Mouse (Mus musculus): ENCODE measurements around the gene Hoxd9. TPM values are rescaled to one million over a fixed set of nuclear protein-coding genes. Genes with fewer than 3 reads are reported as not detected.

Hoxd9 gene
- polyA plus RNA-seq, 1 experiment: 0.75 TPM

GRCm38 (mm10) chr2:74749337-74750121, 52.0 kb downstream of the Hoxd9 start:
- no peak overlapping the region for H3K27ac ChIP-seq (ENCODE audit: insufficient read depth, low read length)
- peaks cover 41% of the 10 kb centered on the region for H3K27me3 ChIP-seq (ENCODE audit: control insufficient read depth, insufficient read depth, low read length, poor library complexity, severe bottlenecking)
- H3K4me1 ChIP-seq (ENCODE audit: control insufficient read depth, insufficient read depth, low read length): no peaks in the 10 kb centered on the region
- no peaks in the 10 kb centered on the region for H3K36me3 ChIP-seq (ENCODE audit: control insufficient read depth, insufficient read depth, low read length, poor library complexity, severe bottlenecking)
- no peaks in the 10 kb centered on the region for H3K9me3 ChIP-seq (replicated peaks; ENCODE audit: control insufficient read depth, insufficient read depth, low read length, poor library complexity, severe bottlenecking)
- peak overlapping the region; percentile 19 for H3K4me3 ChIP-seq (ENCODE audit: low read depth, low read length)
- TF ChIP-seq CTCF (IDR thresholded peaks at IDR 0.05; ENCODE audit: low read depth, low read length) (no peak), POLR2A (IDR thresholded peaks at IDR 0.05; ENCODE audit: insufficient read depth, low read length) (no peak), EP300 (IDR thresholded peaks at IDR 0.05; ENCODE audit: insufficient read depth, low read depth, low read length) (no peak)
- no peak overlapping the region for H3K9ac ChIP-seq (ENCODE audit: low read depth, poor library complexity, severe bottlenecking)

Other genes with a start within 250 kb of the Hoxd9 start
- 38.9 and 41.4 TPM in 2 replicates for gene Lnpk, start 118.3 kb upstream of the Hoxd9 start, polyA plus RNA-seq (2011; ENCODE audit: insufficient read depth, insufficient read length, low read depth, missing spikeins)
- gene Evx2, start 38.2 kb upstream of the Hoxd9 start, polyA plus RNA-seq (2011; ENCODE audit: insufficient read depth, insufficient read length, low read depth, missing spikeins): not detected in 2 replicates
- not detected in 2 replicates for gene Hoxd13, start 29.4 kb upstream of the Hoxd9 start, polyA plus RNA-seq (2011; ENCODE audit: insufficient read depth, insufficient read length, low read depth, missing spikeins)
- not detected in 2 replicates for gene Hoxd12, start 22.7 kb upstream of the Hoxd9 start, polyA plus RNA-seq (2011; ENCODE audit: insufficient read depth, insufficient read length, low read depth, missing spikeins)
- gene Hoxd11, start 18.2 kb upstream of the Hoxd9 start, polyA plus RNA-seq (2011; ENCODE audit: insufficient read depth, insufficient read length, low read depth, missing spikeins): not detected in 2 replicates
- not detected in 2 replicates for gene Hoxd10, start 5.8 kb upstream of the Hoxd9 start, polyA plus RNA-seq (2011; ENCODE audit: insufficient read depth, insufficient read length, low read depth, missing spikeins)
- 0.76 and 2.1 TPM in 2 replicates for gene Hoxd8, start 6.9 kb downstream of the Hoxd9 start, polyA plus RNA-seq (2011; ENCODE audit: insufficient read depth, insufficient read length, low read depth, missing spikeins)
- gene Hoxd3, start 14.2 kb downstream of the Hoxd9 start, polyA plus RNA-seq (2011; ENCODE audit: insufficient read depth, insufficient read length, low read depth, missing spikeins): not detected in 2 replicates
- gene Hoxd4, start 14.2 kb downstream of the Hoxd9 start, polyA plus RNA-seq (2011; ENCODE audit: insufficient read depth, insufficient read length, low read depth, missing spikeins): 0.40 TPM in 1 of 2 replicates, not detected in the other
- gene Gm28230, start 29.0 kb downstream of the Hoxd9 start, polyA plus RNA-seq (2011; ENCODE audit: insufficient read depth, insufficient read length, low read depth, missing spikeins): not detected in 2 replicates
- not detected in 2 replicates for gene Hoxd1, start 65.3 kb downstream of the Hoxd9 start, polyA plus RNA-seq (2011; ENCODE audit: insufficient read depth, insufficient read length, low read depth, missing spikeins)
- gene Mtx2, start 128.1 kb downstream of the Hoxd9 start, polyA plus RNA-seq (2011; ENCODE audit: insufficient read depth, insufficient read length, low read depth, missing spikeins): 53.8 and 58.0 TPM in 2 replicates

All from ES-Bruce4 (cell line).